Mouse (Mus musculus) G1E (cell line): Measurements from ENCODE around the gene Iqgap3.

ENCODE experiments used
- CTCF ChIP-seq: IDR thresholded peaks from 2 replicates; pipeline ENCODE4 v1.5.1; 2012; ENCODE audit warnings: low read depth, low read length, inconsistent platforms, mixed read lengths
- TAL1 ChIP-seq: conservative IDR thresholded peaks from 2 replicates; pipeline ENCODE4 v1.6.1; 2012; ENCODE audit warnings: low read depth, low read length, inconsistent platforms, mixed read lengths

- no peak for TF ChIP-seq CTCF
- no peak for TF ChIP-seq TAL1
Measured at GRCm38 (mm10) chr3:88057030-88057429, 24.7 kb upstream of the Iqgap3 start.
